Mouse (Mus musculus) MEL (cell line): ENCODE measurements around the gene Ppp2r3c. TPM values are rescaled to one million over a fixed set of nuclear protein-coding genes. Genes with fewer than 3 reads are reported as not detected.
A peak's percentile ranks its signal among the peaks of the same experiment; 100 is the strongest.

ENCODE experiments used
- DNase-seq: peaks from one replicate; pipeline ENCODE4 v3.0.0; 2011; ENCODE audit warnings: low read depth, low spot score
- H3K27ac ChIP-seq: 2 replicates; pipeline ENCODE4 v1.5.1; 2012; ENCODE audit warnings: low read depth, mild to moderate bottlenecking, control low read depth, low read length, moderate library complexity; ENCODE audit not compliant: control insufficient read depth
- H3K27me3 ChIP-seq, 2 experiments: fragments of 150-350 bp in 1 of 2; sonication (generic) in 1 of 2; 2 replicates each; pipeline ENCODE4 v1.6.1; 2012; ENCODE audit warnings: low read length in 2 of 2, mild to moderate bottlenecking in 2 of 2, improper control_type of control experiment in 1 of 2, moderate library complexity in 1 of 2; ENCODE audit not compliant: insufficient read depth in 2 of 2, control insufficient read depth in 1 of 2
- H3K36me3 ChIP-seq, 2 experiments: 2 replicates each; pipeline ENCODE4 v1.6.1; 2012 to 2014; ENCODE audit warnings: low read length in 2 of 2, improper control_type of control experiment in 1 of 2, inconsistent platforms in 1 of 2, mild to moderate bottlenecking in 1 of 2; ENCODE audit not compliant: insufficient read depth in 2 of 2, control insufficient read depth in 1 of 2
- H3K4me1 ChIP-seq, 2 experiments: fragments of 150-350 bp in 1 of 2; sonication (generic) in 1 of 2; 2 replicates each; pipeline ENCODE4 v1.6.1; 2012; ENCODE audit warnings: low read length in 2 of 2, improper control_type of control experiment in 1 of 2, mild to moderate bottlenecking in 1 of 2; ENCODE audit not compliant: insufficient read depth in 2 of 2, control insufficient read depth in 1 of 2
- H3K4me3 ChIP-seq, 2 experiments: fragments of 150-350 bp in 1 of 2; sonication (generic) in 1 of 2; 2 replicates each; pipeline ENCODE4 v1.5.1; 2012; ENCODE audit warnings: low read depth in 2 of 2, low read length in 2 of 2, mild to moderate bottlenecking in 2 of 2, moderate library complexity in 2 of 2, control low read depth in 1 of 2, improper control_type of control experiment in 1 of 2; ENCODE audit not compliant: control insufficient read depth in 1 of 2, insufficient read depth in 1 of 2
- H3K79me2 ChIP-seq: 2 replicates; pipeline ENCODE4 v1.6.1; 2012; ENCODE audit warnings: mild to moderate bottlenecking, low read length, moderate library complexity; ENCODE audit not compliant: control insufficient read depth, poor library complexity, insufficient read depth
- H3K9ac ChIP-seq: 2 replicates; pipeline ENCODE4 v1.6.1; 2012; ENCODE audit warnings: low read depth, mild to moderate bottlenecking, control low read depth, low read length, moderate library complexity; ENCODE audit not compliant: control insufficient read depth, poor library complexity, severe bottlenecking
- H3K9me3 ChIP-seq: fragments of 150-350 bp; sonication (generic); replicated peaks from 2 replicates; pipeline ENCODE4 v1.6.1; 2012; ENCODE audit warnings: mild to moderate bottlenecking, low read length, improper control_type of control experiment, moderate library complexity; ENCODE audit not compliant: insufficient read depth
- ELF1 ChIP-seq: IDR thresholded peaks from 2 replicates; pipeline ENCODE4 v1.6.1; 2014; ENCODE audit warnings: low read depth, mild to moderate bottlenecking, inconsistent platforms, low read length, improper control_type of control experiment, moderate library complexity
- EP300 ChIP-seq, 2 experiments: IDR thresholded peaks; 2 replicates each; pipeline ENCODE4 v1.6.1; 2011; ENCODE audit warnings: improper control_type of control experiment in 2 of 2, low read length in 2 of 2, low read depth in 1 of 2, mild to moderate bottlenecking in 1 of 2
- GATA1 ChIP-seq: IDR thresholded peaks from 2 replicates; pipeline ENCODE4 v1.6.1; 2011; ENCODE audit warnings: low read depth, low read length, improper control_type of control experiment
- MAX ChIP-seq: IDR thresholded peaks from 2 replicates; pipeline ENCODE4 v1.6.1; 2011; ENCODE audit warnings: low read length, improper control_type of control experiment
- MEF2A ChIP-seq: IDR thresholded peaks from 2 replicates; pipeline ENCODE4 v1.6.1; 2014; ENCODE audit warnings: low read depth, mild to moderate bottlenecking, inconsistent platforms, low read length, improper control_type of control experiment; ENCODE audit not compliant: poor library complexity, insufficient replicate concordance, severe bottlenecking; ENCODE audit errors: extremely low read depth
- MXI1 ChIP-seq: IDR thresholded peaks from 2 replicates; pipeline ENCODE4 v1.6.1; 2011; ENCODE audit warnings: mild to moderate bottlenecking, low read depth, low read length, improper control_type of control experiment
- POLR2AphosphoS2 ChIP-seq: IDR thresholded peaks from 2 replicates; pipeline ENCODE4 v1.6.1; 2011; ENCODE audit warnings: low read length, improper control_type of control experiment
- RCOR1 ChIP-seq: IDR thresholded peaks from 2 replicates; pipeline ENCODE4 v1.6.1; 2012; ENCODE audit warnings: low read depth, mild to moderate bottlenecking, inconsistent platforms, low read length, improper control_type of control experiment
- SMC3 ChIP-seq: IDR thresholded peaks from 2 replicates; pipeline ENCODE4 v1.6.1; 2011; ENCODE audit warnings: low read depth, low read length, improper control_type of control experiment
- TAL1 ChIP-seq: IDR thresholded peaks from 2 replicates; pipeline ENCODE4 v1.6.1; 2012; ENCODE audit warnings: mild to moderate bottlenecking, inconsistent platforms, low read length, moderate library complexity, mixed read lengths
- UBTF ChIP-seq: IDR thresholded peaks from 2 replicates; pipeline ENCODE4 v1.6.1; 2012; ENCODE audit warnings: low read depth, mild to moderate bottlenecking, inconsistent platforms, low read length, improper control_type of control experiment, moderate library complexity, borderline replicate concordance; ENCODE audit not compliant: insufficient read depth
- USF2 ChIP-seq, 2 experiments: IDR thresholded peaks; 2 replicates each; pipeline ENCODE4 v1.6.1; 2011 to 2012; ENCODE audit warnings: improper control_type of control experiment in 2 of 2, low read length in 2 of 2, borderline replicate concordance in 1 of 2, inconsistent platforms in 1 of 2, low read depth in 1 of 2, mild to moderate bottlenecking in 1 of 2; ENCODE audit not compliant: insufficient read depth in 1 of 2
- ZNF384 ChIP-seq: IDR thresholded peaks from 2 replicates; pipeline ENCODE4 v1.6.1; 2012; ENCODE audit warnings: low read depth, mild to moderate bottlenecking, inconsistent platforms, low read length, improper control_type of control experiment
- polyA plus RNA-seq, 2 experiments: library from polyadenylated mRNA; stranded (reverse) in 1 of 2; unstranded in 1 of 2; fragments of >175 nt in 1 of 2; fragments of >200 nt in 1 of 2; gene quantifications; 2 replicates each; pipeline versions ENCODE4 v1.2.1 to v1.2.4; 2012; ENCODE audit warnings: low replicate concordance in 2 of 2, low read depth in 1 of 2; ENCODE audit not compliant: insufficient read length in 2 of 2, insufficient read depth in 1 of 2, missing spikeins in 1 of 2
- total RNA-seq: library from RNA; depleted of rRNA; stranded (reverse); fragments of 300-350 nt; gene quantifications from 2 replicates; pipeline ENCODE4 v1.2.3, GENCODE M21; 2012

Gene Ppp2r3c
- total and polyA plus RNA-seq, 3 experiments = 12.3 to 12.6 TPM; not detected in 1

DNA sequence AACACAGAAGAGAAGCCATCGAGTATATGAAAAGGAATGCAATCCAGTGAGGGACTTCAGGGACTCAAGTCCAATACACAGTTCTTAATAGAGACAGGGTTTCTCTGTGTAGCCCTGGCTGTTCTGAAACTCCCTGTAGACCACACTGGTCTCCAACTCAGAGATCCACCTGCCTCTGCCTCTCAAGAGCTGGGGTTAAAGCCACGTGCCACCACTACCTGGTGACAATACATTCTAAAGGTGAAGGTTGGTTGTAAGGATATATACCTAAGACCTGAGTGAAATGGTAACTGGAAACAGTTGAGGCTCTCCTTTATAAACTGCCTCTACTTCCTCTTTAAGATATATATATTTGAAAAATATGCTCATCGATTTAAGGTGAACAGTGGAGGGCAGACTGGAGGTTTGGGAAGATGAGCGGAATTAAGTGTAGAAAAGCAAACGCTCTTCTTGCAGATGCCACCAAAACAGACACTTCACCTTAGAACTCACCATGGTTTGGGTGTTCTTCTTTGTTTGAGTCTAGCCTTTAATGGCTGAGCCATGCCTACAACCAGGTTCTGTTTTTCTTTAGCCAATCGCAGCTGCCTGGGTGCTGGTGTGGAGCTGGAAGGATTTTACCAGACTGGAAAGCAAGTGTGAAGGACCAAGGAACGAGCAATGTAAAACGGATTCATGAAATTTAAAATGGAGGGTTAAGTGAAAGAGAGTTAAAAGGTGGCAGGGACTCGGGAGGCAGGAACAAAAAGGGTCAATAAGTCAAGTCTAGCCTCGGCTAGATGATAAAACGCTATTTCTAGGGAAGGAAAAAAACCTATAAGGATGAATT, 1.1 kb downstream of the Ppp2r3c start:
- H3K4me3 ChIP-seq = peak overlapping the region; percentile 87 to 91
- TF ChIP-seq GATA1 (no peak), MEF2A (no peak), SMC3 (no peak), UBTF (no peak), EP300 (IDR thresholded peaks at IDR 0.05; ENCODE audit: low read depth in 1 of 2, low read length in 2 of 2) (no peak), RCOR1 (no peak), USF2 (IDR thresholded peaks at IDR 0.05; ENCODE audit: borderline replicate concordance in 1 of 2, insufficient read depth in 1 of 2, low read depth in 1 of 2, low read length in 2 of 2) (no peak), TAL1 (no peak), MAX (peak; percentile 66; the same call in 1 of the 2 replicates), MXI1 (peak; percentile 50), POLR2AphosphoS2 (no peak), ZNF384 (no peak)
- H3K4me1 ChIP-seq = peaks cover 5 to 15% of the 10 kb centered on the region in 2 experiments; a peak in 3 of 4 replicates
- H3K9ac ChIP-seq = peak overlapping the region; percentile 87
- H3K27ac ChIP-seq = peak overlapping the region; percentile 93
- peaks cover 19% of the 10 kb centered on the region for H3K79me2 ChIP-seq
- DNase-seq = peak; percentile 75
- H3K9me3 ChIP-seq = no peaks in the 10 kb centered on the region
- H3K36me3 ChIP-seq = peaks cover 10 to 22% of the 10 kb centered on the region in 2 experiments
- no peaks in the 10 kb centered on the region for H3K27me3 ChIP-seq

DNA sequence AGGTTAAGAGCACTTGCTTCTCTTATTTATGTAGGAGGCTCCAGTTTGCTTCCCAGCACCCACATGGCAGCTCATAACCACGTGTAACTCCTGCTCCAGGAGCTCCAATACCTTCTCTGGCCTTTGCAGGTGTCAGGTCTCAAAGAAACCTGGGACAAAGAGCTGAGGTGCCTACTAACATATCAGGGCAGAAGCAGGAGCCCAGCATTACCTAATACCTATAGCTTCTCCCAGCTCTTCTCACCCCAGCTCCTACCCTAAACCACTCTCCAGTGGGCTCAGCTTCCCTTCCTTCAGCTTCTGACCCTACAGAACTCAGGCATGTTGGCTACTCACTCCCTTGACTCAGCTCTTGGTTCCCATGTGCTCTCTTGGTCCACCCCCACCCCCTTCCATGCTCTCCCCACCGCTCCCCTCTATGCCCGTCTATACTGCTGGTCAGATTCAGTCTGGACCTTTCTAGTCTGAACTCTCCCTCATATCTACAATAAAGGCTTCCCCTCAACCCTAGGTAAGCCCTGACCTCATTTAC, 1.9 kb downstream of the Ppp2r3c start:
- H3K9me3 ChIP-seq = no peaks in the 10 kb centered on the region
- peaks cover 10 to 22% of the 10 kb centered on the region in 2 experiments for H3K36me3 ChIP-seq
- peak overlapping the region; percentile 87 to 91 for H3K4me3 ChIP-seq
- H3K27me3 ChIP-seq = no peaks in the 10 kb centered on the region
- DNase-seq = peak; percentile 22
- H3K27ac ChIP-seq = peak overlapping the region; percentile 93
- no peak for TF ChIP-seq ELF1
- peak; percentile 10 for TF ChIP-seq MXI1
- TF ChIP-seq, all 39 proteins: peak for 1
- Histone ChIP-seq H3K9ac (peak overlapping the region; percentile 87), H3K4me1 (peaks cover 5 to 15% of the 10 kb centered on the region in 2 experiments; a peak in 3 of 4 replicates), H3K79me2 (peaks cover 19% of the 10 kb centered on the region)
